Mouse (Mus musculus): ENCODE data around the gene Dnajc3.

DNA sequence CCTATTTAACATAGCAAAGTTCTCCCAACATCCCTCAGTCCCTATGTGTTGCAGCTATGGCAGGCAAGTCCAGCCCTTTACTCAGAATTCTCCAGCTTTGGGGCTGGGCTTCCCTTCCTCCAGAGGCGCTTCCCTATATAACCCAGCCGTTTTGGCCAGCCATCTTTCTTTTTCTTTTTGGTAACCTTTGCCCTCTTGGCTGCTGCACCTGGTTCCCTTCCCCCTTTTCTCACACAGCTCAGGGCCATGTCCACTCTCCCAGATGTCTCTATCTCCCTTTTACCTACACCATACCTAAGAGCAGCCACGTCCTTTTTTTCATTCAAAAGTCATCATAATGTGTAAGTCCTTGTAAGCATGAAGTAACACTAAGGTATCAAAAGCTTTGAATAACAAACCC lies 1.5 kb upstream of the Dnajc3 start:
- TF ChIP-seq EP300 (IDR thresholded peaks at IDR 0.05; ENCODE audit: low read depth in 1 of 2, low read length in 2 of 2) (no peak), JUND (IDR thresholded peaks at IDR 0.05; ENCODE audit: low read depth, low read length) (no peak), ZC3H11A (IDR thresholded peaks at IDR 0.05; ENCODE audit: low read depth, low read length) (no peak), USF1 (IDR thresholded peaks at IDR 0.05; ENCODE audit: low read depth, low read length) (no peak), CTCF (IDR thresholded peaks at IDR 0.05 in 2 of 3, conservative IDR thresholded peaks at IDR 0.05 in 1 of 3; ENCODE audit: control insufficient read depth in 1 of 3, insufficient read depth in 1 of 3, low read depth in 2 of 3, low read length in 3 of 3, poor library complexity in 1 of 3, severe bottlenecking in 1 of 3) (no peak), MAFK (IDR thresholded peaks at IDR 0.05; ENCODE audit: borderline replicate concordance, low read depth, low read length) (no peak), E2F4 (IDR thresholded peaks at IDR 0.05; ENCODE audit: borderline replicate concordance, low read depth, low read length) (no peak)
